Mouse (Mus musculus) cerebellum, postnatal 4 days (tissue): ENCODE results near the gene Fdxacb1.
A peak's percentile ranks its signal among the peaks of the same experiment; 100 is the strongest.

ENCODE experiments used
- DNase-seq, 2 experiments: peaks; one replicate each; pipeline ENCODE4 v3.0.0; 2022; ENCODE audit warnings: low spot score in 2 of 2, mixed read lengths in 1 of 2

The Fdxacb1 gene

GRCm38 (mm10) chr9:50746214-50746677, 21.8 kb upstream of the Fdxacb1 start, which contains the start of gene 2310030G06Rik:
TSS of gene 2310030G06Rik (minus strand) at chr9:50746536.
- no peak for DNase-seq

GRCm38 (mm10) chr9:50750706-50751105, 17.3 kb upstream of the Fdxacb1 start:
- DNase-seq: no peak

- DNase-seq: no peak
Measured at GRCm38 (mm10) chr9:50751323-50751722, 16.7 kb upstream of the Fdxacb1 start, which contains the start of gene Cryab. TSS of gene Cryab (plus strand) at chr9:50751325.

GRCm38 (mm10) chr9:50752054-50752602, 15.9 kb upstream of the Fdxacb1 start, which contains the start of gene Hspb2:
TSS of gene Hspb2 (minus strand) at chr9:50752354.
- no peak for DNase-seq

GRCm38 (mm10) chr9:50752784-50753615, 15.0 kb upstream of the Fdxacb1 start:
- peak in 1 of 2 experiments; percentile 46 for DNase-seq

GRCm38 (mm10) chr9:50753947-50754346, 14.1 kb upstream of the Fdxacb1 start:
- DNase-seq: no peak

GRCm38 (mm10) chr9:50756711-50757110, 11.3 kb upstream of the Fdxacb1 start:
- no peak for DNase-seq

GRCm38 (mm10) chr9:50761520-50762243, 6.4 kb upstream of the Fdxacb1 start:
- no peak for DNase-seq

GRCm38 (mm10) chr9:50763331-50763730, 4.7 kb upstream of the Fdxacb1 start:
- no peak for DNase-seq

- DNase-seq: no peak
Measured at GRCm38 (mm10) chr9:50767531-50768106, 417 bp upstream of the Fdxacb1 start.

GRCm38 (mm10) chr9:50770011-50770410, 2.0 kb downstream of the Fdxacb1 start:
- no peak for DNase-seq

- DNase-seq: no peak
Measured at GRCm38 (mm10) chr9:50774026-50774462, 6.0 kb downstream of the Fdxacb1 start.

GRCm38 (mm10) chr9:50774991-50775612, 7.1 kb downstream of the Fdxacb1 start, which contains the start of the genes Alg9 and 1110032A03Rik:
TSS of gene Alg9 (plus strand) at chr9:50775019.
TSS of gene 1110032A03Rik (minus strand) at chr9:50775520.
- peak; percentile 88 to 94 for DNase-seq

GRCm38 (mm10) chr9:50775662-50776126, 7.7 kb downstream of the Fdxacb1 start:
- DNase-seq: no peak

- no peak for DNase-seq
Measured at GRCm38 (mm10) chr9:50776162-50776760, 8.2 kb downstream of the Fdxacb1 start.

- DNase-seq: peak in 1 of 2 experiments; percentile 34
Measured at GRCm38 (mm10) chr9:50782155-50782554, 14.1 kb downstream of the Fdxacb1 start.

- DNase-seq: no peak
Measured at GRCm38 (mm10) chr9:50795266-50795665, 27.2 kb downstream of the Fdxacb1 start.

- DNase-seq: no peak
Measured at GRCm38 (mm10) chr9:50796776-50797175, 28.7 kb downstream of the Fdxacb1 start.

GRCm38 (mm10) chr9:50797641-50798040, 29.6 kb downstream of the Fdxacb1 start:
- DNase-seq: no peak

GRCm38 (mm10) chr9:50798368-50798767, 30.3 kb downstream of the Fdxacb1 start:
- no peak for DNase-seq

- no peak for DNase-seq
Measured at GRCm38 (mm10) chr9:50800985-50801384, 32.9 kb downstream of the Fdxacb1 start.
